Mouse (Mus musculus): ENCODE measurements at regions not wholly inside any gene's neighbourhood (a gene's known extent, or its start where the extent isn't known, plus 50 kb on each side); places are given as distances from the start of the nearest gene placed in this dataset.

DNA sequence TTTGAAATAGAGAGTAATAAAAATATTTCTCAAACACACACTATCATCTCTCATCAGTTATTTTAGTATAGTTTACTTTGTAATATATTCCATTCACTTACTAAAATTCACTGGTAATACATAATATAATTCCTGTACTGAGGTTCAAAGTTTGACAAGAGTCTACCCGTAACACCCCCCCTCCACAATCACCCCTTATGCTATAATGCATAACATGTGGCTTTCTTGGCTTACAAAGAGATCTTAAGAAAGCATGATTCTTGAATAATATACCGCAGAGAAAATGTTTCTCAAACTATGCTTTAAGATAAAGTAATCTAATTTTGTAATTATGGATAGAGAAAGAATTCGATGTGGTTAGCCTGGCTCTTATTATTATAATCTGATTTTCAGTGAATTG, 539.7 kb downstream of the Gm11232 start:
- no peak for DNase-seq

DNA sequence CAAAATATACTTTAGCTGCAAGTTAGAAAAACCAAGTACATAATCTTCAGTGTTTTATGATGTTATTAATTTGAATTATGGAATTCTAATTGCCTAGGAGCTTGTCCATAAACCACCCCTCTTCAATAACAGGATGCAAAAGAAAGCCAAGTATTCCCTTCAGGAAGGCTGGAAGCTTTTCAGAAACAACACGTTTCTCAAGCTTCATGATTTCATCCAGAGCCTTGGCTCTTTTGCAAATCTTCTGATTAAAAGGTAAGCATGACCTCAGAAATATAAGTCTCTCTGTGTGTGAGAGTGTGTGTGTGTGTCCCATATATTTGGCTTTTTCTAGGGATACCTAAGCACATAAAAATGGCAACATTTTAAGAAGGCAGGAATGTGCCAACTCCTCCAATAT, 570.0 kb downstream of the Gm11232 start:
- DNase-seq: no peak

DNA sequence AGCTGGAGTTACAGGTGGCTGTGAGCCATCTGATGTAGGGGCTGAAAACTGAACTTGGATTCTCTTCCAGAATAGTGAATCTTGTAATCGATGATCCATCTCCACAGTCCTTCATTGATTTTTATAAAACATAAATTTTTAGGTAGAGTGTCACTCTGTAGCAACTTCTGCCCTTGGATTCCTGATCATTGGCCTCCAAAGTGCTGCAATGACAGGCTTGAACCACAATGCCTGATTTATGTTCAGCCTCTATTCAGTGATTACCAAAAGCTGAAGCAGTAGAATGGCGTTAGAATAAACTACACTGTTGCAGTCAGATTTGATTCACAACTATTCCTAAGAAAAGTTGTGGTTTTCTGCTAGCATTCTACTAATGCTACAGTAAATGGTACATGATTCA, 580.1 kb downstream of the Gm11232 start:
- no peak for DNase-seq

DNA sequence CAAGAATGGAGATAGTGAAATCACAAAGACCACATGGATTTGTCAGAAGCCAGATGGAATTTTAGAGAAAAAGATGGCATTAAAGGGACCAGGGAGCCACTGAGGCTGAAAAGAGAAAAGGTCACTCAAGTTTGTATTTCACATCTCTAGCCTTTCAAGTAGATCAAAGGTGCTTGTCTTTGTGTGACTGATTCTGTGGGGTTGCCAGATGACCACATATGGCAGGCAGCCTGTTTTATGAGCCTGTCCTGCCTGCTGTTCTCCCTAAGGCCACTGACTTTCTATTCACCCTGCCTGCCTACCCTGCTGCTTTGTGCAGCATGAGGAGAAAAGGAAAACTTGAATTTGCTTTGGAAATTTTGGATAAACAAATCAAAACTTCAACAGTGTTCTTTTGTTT, 592.0 kb downstream of the Gm11232 start:
- no peak for DNase-seq

DNA sequence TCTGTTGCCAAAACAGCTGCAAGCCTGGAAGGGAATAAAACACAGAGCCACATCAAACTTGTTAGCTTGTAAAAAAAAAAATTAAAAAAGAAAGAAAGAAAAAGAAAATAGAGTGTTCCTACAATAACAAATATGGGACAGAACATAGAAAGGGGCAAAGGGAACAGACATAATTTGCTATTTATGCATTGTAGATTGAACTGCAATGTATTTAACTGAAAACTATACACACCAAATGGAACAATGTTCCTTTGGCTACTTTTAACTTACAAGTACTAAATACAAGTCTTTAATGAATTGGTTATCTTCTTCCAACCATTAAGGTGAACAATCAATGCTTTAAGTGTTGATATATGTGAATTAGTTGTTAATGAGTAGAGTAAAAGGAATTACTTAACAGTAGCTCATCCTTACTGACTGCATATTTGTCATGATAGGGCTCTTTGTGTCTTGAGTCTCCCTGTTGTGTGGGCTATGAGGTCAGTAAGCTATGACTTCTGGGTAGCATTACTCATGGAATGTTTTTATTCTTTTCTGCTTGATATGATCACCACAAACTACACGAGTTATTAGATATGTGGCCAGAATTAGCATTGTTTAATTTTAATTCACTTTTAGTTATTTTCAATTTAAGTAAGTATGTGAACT, 597.0 kb upstream of the Megf9 start:
- DNase-seq: no peak

DNA sequence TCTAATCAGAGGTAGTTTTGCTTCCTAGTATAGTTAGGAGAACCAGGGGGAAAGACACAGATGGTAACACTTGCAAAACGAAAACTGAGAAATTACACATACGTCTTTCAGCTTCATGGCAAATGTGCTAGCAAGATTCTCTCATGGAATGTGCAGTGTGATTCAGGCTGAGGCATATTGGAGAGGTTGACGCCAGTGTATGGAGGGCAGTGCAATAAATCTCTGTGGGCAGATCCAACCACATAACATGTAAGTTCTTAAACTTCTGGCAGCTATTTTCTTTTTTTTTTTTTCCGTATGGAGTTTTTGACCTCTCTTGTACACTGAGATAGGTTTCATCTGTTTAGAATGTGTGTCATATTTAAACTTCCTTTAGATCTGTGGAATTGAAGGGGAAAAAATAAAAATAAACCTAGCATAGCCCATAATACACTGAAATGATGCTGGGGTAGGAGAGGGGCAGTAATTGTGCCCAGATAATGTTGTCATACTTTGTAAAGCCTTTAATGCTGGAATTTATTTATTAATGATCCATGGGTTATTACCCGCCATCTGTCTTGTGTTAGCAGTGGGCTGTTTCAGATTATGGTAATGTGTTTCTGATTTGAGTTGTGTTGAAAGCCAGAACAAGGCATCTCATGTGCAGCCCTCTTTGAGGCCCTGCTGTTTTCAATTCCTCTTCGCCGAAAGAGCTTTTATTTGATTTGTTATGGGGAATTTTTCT, 596.3 kb upstream of the Megf9 start:
- DNase-seq: no peak

DNA sequence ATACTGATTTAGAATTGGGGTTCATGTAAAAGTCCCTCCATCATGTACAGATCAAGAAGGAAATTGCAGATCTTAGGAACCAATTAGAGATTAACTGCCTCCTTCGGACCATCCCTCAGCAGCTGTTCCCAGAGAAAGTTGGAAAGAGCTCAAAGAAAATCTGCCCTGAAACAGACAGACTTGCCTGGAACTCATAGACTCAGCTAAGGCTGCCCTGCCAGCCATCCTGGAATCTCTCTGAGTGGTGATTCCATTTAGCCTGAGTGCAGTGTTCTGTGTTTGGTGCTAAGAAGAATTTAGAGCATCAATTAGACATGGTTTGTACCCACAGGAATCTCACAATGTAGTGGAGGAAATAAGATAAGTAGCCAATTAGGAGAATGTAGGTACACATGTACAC, 594.5 kb upstream of the Megf9 start:
- DNase-seq: no peak

All from cerebellum, postnatal 36 days (tissue).